Mouse (Mus musculus) hindbrain, embryonic 11.5 days (tissue): ENCODE measurements around the gene Il21. TPM values are rescaled to one million over a fixed set of nuclear protein-coding genes. Genes with fewer than 3 reads are reported as not detected.

Experiments used
- ATAC-seq: fragments of 200-750 bp; cut with Nextera tagmentation; 2 replicates; pipeline ENCODE4 v1.8.0; 2017; ENCODE audit warnings: mild to moderate bottlenecking, moderate TSS enrichment, moderate library complexity; ENCODE audit not compliant: low FRiP score
- DNase-seq: peaks from one replicate; pipeline ENCODE4 v3.0.0-alpha.2; 2015; ENCODE audit warnings: low spot score
- H3K27ac ChIP-seq: fragments of 300-500 bp; sonication (generic); 2 replicates; pipeline ENCODE4 v1.5.1; 2014; ENCODE audit warnings: mild to moderate bottlenecking, low read depth, low read length
- H3K27me3 ChIP-seq: fragments of 300-500 bp; sonication (generic); 2 replicates; pipeline ENCODE4 v1.6.1; 2014; ENCODE audit warnings: mild to moderate bottlenecking, low read length, moderate library complexity, mixed read lengths; ENCODE audit not compliant: control insufficient read depth, insufficient read depth
- H3K36me3 ChIP-seq: fragments of 300-500 bp; sonication (generic); 2 replicates; pipeline ENCODE4 v1.6.1; 2014; ENCODE audit warnings: mild to moderate bottlenecking, low read length, moderate library complexity, mixed read lengths; ENCODE audit not compliant: control insufficient read depth, insufficient read depth
- H3K4me1 ChIP-seq: fragments of 300-500 bp; sonication (generic); replicated peaks from 2 replicates; pipeline ENCODE4 v1.6.1; 2014; ENCODE audit warnings: low read length, mixed read lengths; ENCODE audit not compliant: control insufficient read depth, insufficient read depth
- H3K4me2 ChIP-seq: fragments of 300-500 bp; sonication (generic); replicated peaks from 2 replicates; pipeline ENCODE4 v1.6.1; 2014; ENCODE audit warnings: mild to moderate bottlenecking, low read depth, low read length
- H3K4me3 ChIP-seq: fragments of 300-500 bp; sonication (generic); 2 replicates; pipeline ENCODE4 v1.5.1; 2014; ENCODE audit warnings: low read depth, low read length
- H3K9ac ChIP-seq: fragments of 300-500 bp; sonication (generic); 2 replicates; pipeline ENCODE4 v1.6.1; 2014; ENCODE audit warnings: low read depth, low read length
- H3K9me3 ChIP-seq: fragments of 300-500 bp; sonication (generic); 2 replicates; pipeline ENCODE4 v1.6.1; 2016; ENCODE audit warnings: low read length; ENCODE audit not compliant: control insufficient read depth
- WGBS: fragments of 180-500 bp; shearing (Covaris S2); extraction: QIAGEN DNeasy Blood & Tissue Kit; methylation state at CpG from one replicate; pipeline ENCODE4 v1.1.7; 2014; 5-methylcytosine and 5-hydroxymethylcytosine counted together
- polyA plus RNA-seq: library from polyadenylated mRNA; unstranded; fragments of >200 nt; fragmentation: Nextera tagmentation; extraction: Ambion mirVana; gene quantifications from 2 replicates; pipeline ENCODE4 v1.2.1, GENCODE M21; 2014

The Il21 gene
- polyA plus RNA-seq, 1 experiment from 2014 or later: not detected

- under 1% methylated on average over 11 of the region's 11 CpGs for WGBS
- H3K36me3 ChIP-seq: no peaks in the 10 kb centered on the region
- ATAC-seq: peak; percentile 66
- no peaks in the 10 kb centered on the region for H3K4me1 ChIP-seq
- no peak overlapping the region for H3K27ac ChIP-seq
- peak; percentile 93 for DNase-seq
- peak overlapping the region; percentile 32 for H3K4me3 ChIP-seq
- H3K9ac ChIP-seq: peak overlapping the region; percentile 52
- H3K4me2 ChIP-seq: peak overlapping the region; percentile 71
- no peaks in the 10 kb centered on the region for H3K9me3 ChIP-seq
- H3K27me3 ChIP-seq: no peaks in the 10 kb centered on the region
Observed at GRCm38 (mm10) chr3:37203984-37204428, 28.4 kb downstream of the Il21 start.

- ATAC-seq (no peak), DNase-seq (no peak)
- H3K4me3 ChIP-seq: no peak overlapping the region
Observed at GRCm38 (mm10) chr3:37202856-37203255, 29.6 kb downstream of the Il21 start.

DNA sequence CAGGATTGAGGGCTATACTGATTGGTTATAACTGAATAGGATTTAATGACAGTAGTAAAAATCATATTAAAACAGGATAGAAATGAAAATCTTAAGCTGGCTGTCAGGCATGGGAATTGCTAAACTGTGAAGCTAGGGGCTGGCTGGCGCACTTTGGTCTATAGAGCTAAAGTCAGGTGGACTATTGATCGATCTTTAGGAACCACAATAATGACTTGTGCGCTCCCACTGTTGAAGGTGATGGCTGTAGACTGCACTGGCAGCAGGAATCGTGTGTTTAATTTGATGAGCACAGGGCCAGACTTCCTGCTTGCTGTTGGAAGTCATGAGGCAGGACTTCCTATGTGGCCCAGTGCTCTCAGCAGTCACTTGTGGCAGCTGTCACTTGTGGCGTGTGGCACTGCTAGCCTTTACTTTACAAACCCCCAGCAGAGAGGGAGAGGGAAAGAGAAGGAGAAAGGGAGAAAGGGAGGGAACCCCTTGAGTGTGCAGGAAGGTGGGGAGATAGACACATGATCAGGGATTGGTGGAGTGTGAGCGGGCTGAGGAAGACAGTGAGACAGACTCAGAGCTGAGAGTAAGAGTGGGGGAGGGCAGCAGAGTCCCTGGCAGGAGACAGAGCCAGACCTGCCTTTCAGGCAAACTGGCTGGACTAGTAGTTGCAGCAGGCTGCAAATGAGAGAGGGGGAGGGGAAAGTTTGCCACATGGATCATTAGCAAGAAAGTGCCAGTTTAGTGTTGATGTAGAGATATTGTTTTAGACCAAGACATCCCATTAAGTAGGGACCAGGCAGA, 31.1 kb downstream of the Il21 start:
- ATAC-seq: no peak
- Histone ChIP-seq H3K4me3 (no peak overlapping the region), H3K27me3 (no peaks in the 10 kb centered on the region), H3K9me3 (no peaks in the 10 kb centered on the region), H3K4me2 (no peak overlapping the region), H3K9ac (no peak overlapping the region), H3K4me1 (no peaks in the 10 kb centered on the region), H3K36me3 (no peaks in the 10 kb centered on the region), H3K27ac (no peak overlapping the region)
- 63% methylated on average over 6 of the region's 6 CpGs for WGBS
- DNase-seq: no peak

More at GRCm38 (mm10) chr3:37202856-37203255, 29.6 kb downstream of the Il21 start:
- no peaks in the 10 kb centered on the region for H3K27me3 ChIP-seq
- H3K27ac ChIP-seq: no peak overlapping the region
- no peaks in the 10 kb centered on the region for H3K36me3 ChIP-seq
- no peak overlapping the region for H3K4me2 ChIP-seq
- no peak overlapping the region for H3K9ac ChIP-seq
- 79% methylated on average over 7 of the region's 7 CpGs for WGBS
- no peaks in the 10 kb centered on the region for H3K9me3 ChIP-seq
- H3K4me1 ChIP-seq: no peaks in the 10 kb centered on the region

GRCm38 (mm10) chr3:37198302-37198701, 34.1 kb downstream of the Il21 start:
- ATAC-seq: no peak
- WGBS: 70% methylated on average over 5 of the region's 5 CpGs
- Histone ChIP-seq H3K9me3 (no peaks in the 10 kb centered on the region), H3K4me1 (no peaks in the 10 kb centered on the region), H3K4me3 (no peak overlapping the region), H3K4me2 (no peak overlapping the region), H3K27me3 (no peaks in the 10 kb centered on the region), H3K27ac (no peak overlapping the region), H3K36me3 (no peaks in the 10 kb centered on the region), H3K9ac (no peak overlapping the region)
- no peak for DNase-seq

- H3K4me1 ChIP-seq: no peaks in the 10 kb centered on the region
- no peak overlapping the region for H3K9ac ChIP-seq
- H3K9me3 ChIP-seq: no peaks in the 10 kb centered on the region
- no peaks in the 10 kb centered on the region for H3K36me3 ChIP-seq
- H3K27me3 ChIP-seq: no peaks in the 10 kb centered on the region
- ATAC-seq: no peak
- DNase-seq: no peak
- H3K4me3 ChIP-seq: no peak overlapping the region
- no peak overlapping the region for H3K27ac ChIP-seq
- 75% methylated on average over 2 of the region's 2 CpGs for WGBS
- no peak overlapping the region for H3K4me2 ChIP-seq
Observed at GRCm38 (mm10) chr3:37191953-37192352, 40.5 kb downstream of the Il21 start.

DNA sequence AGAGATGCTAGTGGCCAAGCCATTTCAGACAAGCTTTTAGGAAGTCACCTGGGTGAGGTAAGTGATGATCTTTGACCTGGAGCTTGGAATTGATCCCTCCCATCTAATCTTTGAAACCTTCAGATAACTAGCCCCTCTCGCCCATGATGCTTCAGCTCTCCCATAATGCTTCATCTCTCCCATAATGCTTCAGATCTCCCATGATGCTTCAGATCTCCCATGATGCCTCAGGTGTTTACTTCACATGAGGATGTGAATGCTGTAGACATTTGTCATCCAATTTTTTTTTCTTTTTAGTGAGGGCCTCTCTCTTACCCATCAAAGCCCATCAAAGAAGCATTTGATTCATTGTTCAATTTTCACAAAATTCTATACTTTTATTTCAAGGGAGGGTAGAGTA, 46.9 kb downstream of the Il21 start:
- Histone ChIP-seq H3K36me3 (no peaks in the 10 kb centered on the region), H3K27ac (no peak overlapping the region), H3K4me2 (no peak overlapping the region), H3K9ac (no peak overlapping the region), H3K4me1 (no peaks in the 10 kb centered on the region), H3K27me3 (no peaks in the 10 kb centered on the region), H3K4me3 (no peak overlapping the region), H3K9me3 (no peaks in the 10 kb centered on the region)
- DNase-seq: no peak
- WGBS: 85% methylated on average over 1 of the region's 1 CpGs
- no peak for ATAC-seq

DNA sequence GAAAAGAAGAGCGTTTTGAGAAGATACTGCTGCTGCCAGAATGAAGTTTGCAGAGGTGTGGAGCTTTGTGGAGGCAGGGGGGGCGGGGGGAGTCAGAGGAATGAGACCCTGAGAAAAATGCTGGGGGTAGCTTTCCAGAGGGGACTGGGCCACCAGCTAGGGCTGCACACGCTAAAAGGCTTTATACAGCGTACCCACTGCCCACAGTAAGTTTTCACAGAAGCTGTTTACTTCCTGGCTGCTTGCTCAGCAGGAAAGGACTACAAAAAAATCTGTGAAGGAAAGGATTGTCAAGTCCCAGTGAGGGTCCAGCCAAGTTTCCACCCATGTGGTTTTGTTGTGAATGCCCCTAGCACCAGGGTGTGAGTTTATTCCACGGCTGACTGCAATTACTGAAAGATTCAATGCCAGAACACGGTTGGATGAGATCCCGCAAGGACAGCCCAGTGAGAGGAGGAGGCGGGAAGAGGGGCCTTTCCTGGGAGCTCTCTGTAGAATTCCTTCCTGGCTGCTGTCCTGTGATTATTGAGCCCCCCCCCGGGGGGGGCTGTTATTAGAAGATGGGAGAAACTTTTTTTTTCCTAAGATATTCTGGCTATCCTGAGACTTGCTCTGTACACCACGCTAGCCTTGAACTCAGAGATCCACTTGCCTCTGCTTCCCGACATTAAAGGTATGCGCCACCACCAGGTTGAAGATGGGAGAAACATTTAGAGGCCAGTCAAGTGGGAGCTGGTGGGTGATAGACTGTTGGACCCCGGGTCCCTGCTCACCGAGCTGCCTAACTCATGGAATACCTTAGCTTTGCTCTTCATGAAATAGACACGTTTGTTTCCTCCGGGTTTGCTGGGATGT, 49.8 kb downstream of the Il21 start:
- Histone ChIP-seq H3K4me3 (no peak overlapping the region), H3K4me1 (no peaks in the 10 kb centered on the region), H3K4me2 (no peak overlapping the region), H3K36me3 (no peaks in the 10 kb centered on the region), H3K27ac (no peak overlapping the region), H3K9me3 (no peaks in the 10 kb centered on the region), H3K27me3 (no peaks in the 10 kb centered on the region), H3K9ac (no peak overlapping the region)
- WGBS: 42% methylated on average over 16 of the region's 16 CpGs
- no peak for ATAC-seq
- no peak for DNase-seq

DNA sequence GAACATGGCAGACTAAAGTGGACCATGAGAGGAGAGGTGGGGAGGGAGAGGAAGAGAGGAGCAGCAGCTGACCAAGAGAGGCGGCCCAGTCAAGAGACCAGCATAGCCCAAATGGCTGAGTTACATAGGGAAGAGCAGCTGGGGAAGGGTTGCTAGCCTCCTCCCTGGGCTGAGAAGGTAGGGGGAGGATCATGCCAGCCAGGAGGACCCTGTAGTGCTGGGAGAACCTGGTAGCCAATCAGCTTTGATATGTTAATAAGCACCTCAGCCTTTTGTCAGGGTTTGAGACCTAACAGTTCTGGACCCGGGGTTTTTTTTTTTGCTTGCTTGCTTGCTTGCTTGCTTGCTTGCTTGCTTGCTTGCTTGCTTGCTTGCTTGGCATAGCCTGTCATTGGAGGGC, 51.4 kb downstream of the Il21 start:
- Histone ChIP-seq H3K4me2 (no peak overlapping the region), H3K4me1 (no peaks in the 10 kb centered on the region), H3K9ac (no peak overlapping the region), H3K27me3 (no peaks in the 10 kb centered on the region), H3K4me3 (no peak overlapping the region), H3K9me3 (no peaks in the 10 kb centered on the region), H3K36me3 (no peaks in the 10 kb centered on the region), H3K27ac (no peak overlapping the region)
- DNase-seq (no peak), ATAC-seq (no peak; the same call in 1 of the 2 replicates)
- WGBS: 13% methylated on average over 2 of the region's 2 CpGs
